Mouse (Mus musculus): Measurements from ENCODE around the gene Treml4. TPM values are rescaled to one million over a fixed set of nuclear protein-coding genes. Genes with fewer than 3 reads are reported as not detected.

The Treml4 gene
- polyA plus RNA-seq, 1 experiment, result 0.92 TPM

DNA sequence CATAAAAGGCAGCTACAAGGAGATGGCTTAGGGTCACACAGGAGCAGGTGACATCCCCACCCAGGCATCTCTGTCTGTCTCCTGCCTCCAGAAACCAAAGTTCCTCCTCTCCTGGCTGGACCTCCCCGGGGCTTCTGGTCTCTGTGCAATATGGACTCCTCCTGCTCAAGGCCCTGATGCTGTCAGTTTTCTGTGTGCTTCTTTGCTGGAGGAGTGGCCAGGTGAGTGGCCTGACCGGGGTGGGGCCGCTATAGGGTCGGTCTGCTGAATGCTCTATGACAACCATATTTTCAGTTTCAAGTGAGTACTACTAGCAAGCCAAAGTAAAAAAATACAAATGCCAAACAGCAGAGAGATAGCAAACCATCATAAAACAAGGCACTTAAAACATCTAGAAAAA lies 8.5 kb downstream of the Treml4 start:
- no peaks in the 10 kb centered on the region for H3K4me1 ChIP-seq (ENCODE audit: control insufficient read depth, insufficient read depth, low read length)
- H3K36me3 ChIP-seq (ENCODE audit: control insufficient read depth, insufficient read depth, low read length), result no peaks in the 10 kb centered on the region
- 91% methylated on average over 4 of the region's 4 CpGs for WGBS
- H3K27me3 ChIP-seq (replicated peaks; ENCODE audit: control insufficient read depth, insufficient read depth, low read length), result no peaks in the 10 kb centered on the region
- TF ChIP-seq POLR2A (IDR thresholded peaks at IDR 0.05; ENCODE audit: low read depth, low read length) (no peak), CTCF (conservative IDR thresholded peaks at IDR 0.05; ENCODE audit: insufficient read depth, insufficient read length, low read depth, low read length) (no peak)
- H3K4me3 ChIP-seq (ENCODE audit: insufficient read depth, low read depth, low read length), result no peak overlapping the region
- no peak overlapping the region for H3K27ac ChIP-seq (ENCODE audit: insufficient read depth, low read depth, low read length)
- no peak for DNase-seq

DNA sequence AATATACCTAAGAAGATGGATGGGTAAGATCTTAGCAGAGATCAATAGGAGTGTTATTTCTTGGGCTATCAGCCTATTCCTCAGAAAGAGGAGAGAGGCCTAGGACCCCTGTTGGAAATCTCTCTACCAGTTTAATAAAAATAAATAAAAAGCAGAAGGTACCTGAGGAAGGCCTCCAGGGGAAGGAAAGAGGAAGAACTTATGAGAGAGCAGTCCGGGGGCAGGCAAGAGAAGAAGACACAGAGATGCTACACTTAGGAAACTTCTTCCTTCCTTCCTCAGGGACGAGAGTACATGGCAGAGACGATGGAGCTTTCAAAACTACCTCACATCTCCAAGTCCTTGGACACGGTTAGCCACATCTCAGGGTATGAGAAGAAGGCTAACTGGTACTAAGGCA lies 10.0 kb downstream of the Treml4 start:
- Histone ChIP-seq H3K36me3 (ENCODE audit: control insufficient read depth, insufficient read depth, low read length) (no peaks in the 10 kb centered on the region), H3K4me3 (ENCODE audit: insufficient read depth, low read depth, low read length) (no peak overlapping the region), H3K27ac (ENCODE audit: insufficient read depth, low read depth, low read length) (no peak overlapping the region), H3K4me1 (ENCODE audit: control insufficient read depth, insufficient read depth, low read length) (no peaks in the 10 kb centered on the region), H3K27me3 (replicated peaks; ENCODE audit: control insufficient read depth, insufficient read depth, low read length) (no peaks in the 10 kb centered on the region)
- TF ChIP-seq POLR2A (IDR thresholded peaks at IDR 0.05; ENCODE audit: low read depth, low read length) (no peak), CTCF (conservative IDR thresholded peaks at IDR 0.05; ENCODE audit: insufficient read depth, insufficient read length, low read depth, low read length) (no peak)
- no peak for DNase-seq
- 73% methylated on average over 4 of the region's 4 CpGs for WGBS

DNA sequence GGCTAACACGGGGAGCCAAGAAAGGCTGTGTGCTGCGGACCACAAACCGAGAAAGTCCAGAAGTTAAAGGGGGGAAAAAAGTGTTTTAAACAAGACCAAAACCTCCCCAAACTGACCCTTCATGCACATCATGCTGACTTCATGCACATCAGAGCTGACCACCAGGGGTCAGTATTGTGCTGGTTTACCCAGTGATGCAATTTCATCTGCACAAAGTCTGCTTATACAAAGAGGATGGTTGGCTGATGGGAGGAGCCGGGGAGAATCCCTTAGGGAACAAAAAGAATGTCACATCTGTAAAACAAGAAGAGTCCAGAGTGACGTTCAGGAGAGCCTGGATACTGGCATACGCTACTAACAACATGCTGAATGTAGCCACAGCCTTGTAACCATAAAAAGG lies 10.8 kb downstream of the Treml4 start:
- H3K36me3 ChIP-seq (ENCODE audit: control insufficient read depth, insufficient read depth, low read length), result no peaks in the 10 kb centered on the region
- WGBS, result 33% methylated on average over 6 of the region's 6 CpGs
- no peak overlapping the region for H3K4me3 ChIP-seq (ENCODE audit: insufficient read depth, low read depth, low read length)
- no peaks in the 10 kb centered on the region for H3K27me3 ChIP-seq (replicated peaks; ENCODE audit: control insufficient read depth, insufficient read depth, low read length)
- peak; percentile 80 for DNase-seq
- H3K4me1 ChIP-seq (ENCODE audit: control insufficient read depth, insufficient read depth, low read length), result no peaks in the 10 kb centered on the region
- TF ChIP-seq CTCF (conservative IDR thresholded peaks at IDR 0.05; ENCODE audit: insufficient read depth, insufficient read length, low read depth, low read length) (peak; percentile 85), POLR2A (IDR thresholded peaks at IDR 0.05; ENCODE audit: low read depth, low read length) (no peak)
- H3K27ac ChIP-seq (ENCODE audit: insufficient read depth, low read depth, low read length), result no peak overlapping the region

DNA sequence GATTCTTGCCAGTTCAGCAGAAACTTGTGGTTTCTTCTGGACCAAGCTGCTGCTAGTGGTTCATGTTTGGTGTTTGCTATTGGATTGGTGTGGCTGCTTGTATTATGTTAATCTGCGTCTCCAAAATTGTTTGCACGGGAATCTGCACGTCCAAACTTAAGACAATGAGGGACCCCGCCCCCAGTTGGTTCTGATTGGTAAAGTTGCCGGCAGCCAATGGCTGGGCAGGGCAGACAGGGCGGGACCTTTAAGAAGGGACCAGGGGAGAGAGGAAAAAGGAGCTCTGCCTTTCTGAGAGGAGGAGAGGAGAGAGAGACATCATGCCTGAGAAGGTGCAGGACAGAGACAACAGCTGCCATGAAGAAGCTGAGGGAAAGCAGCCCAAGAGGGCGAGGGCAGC lies 11.6 kb downstream of the Treml4 start:
- no peak overlapping the region for H3K4me3 ChIP-seq (ENCODE audit: insufficient read depth, low read depth, low read length)
- no peak overlapping the region for H3K27ac ChIP-seq (ENCODE audit: insufficient read depth, low read depth, low read length)
- H3K36me3 ChIP-seq (ENCODE audit: control insufficient read depth, insufficient read depth, low read length), result no peaks in the 10 kb centered on the region
- no peak for DNase-seq
- 59% methylated on average over 7 of the region's 7 CpGs for WGBS
- TF ChIP-seq POLR2A (IDR thresholded peaks at IDR 0.05; ENCODE audit: low read depth, low read length) (no peak), CTCF (conservative IDR thresholded peaks at IDR 0.05; ENCODE audit: insufficient read depth, insufficient read length, low read depth, low read length) (no peak)
- H3K27me3 ChIP-seq (replicated peaks; ENCODE audit: control insufficient read depth, insufficient read depth, low read length), result no peaks in the 10 kb centered on the region
- H3K4me1 ChIP-seq (ENCODE audit: control insufficient read depth, insufficient read depth, low read length), result no peaks in the 10 kb centered on the region

DNA sequence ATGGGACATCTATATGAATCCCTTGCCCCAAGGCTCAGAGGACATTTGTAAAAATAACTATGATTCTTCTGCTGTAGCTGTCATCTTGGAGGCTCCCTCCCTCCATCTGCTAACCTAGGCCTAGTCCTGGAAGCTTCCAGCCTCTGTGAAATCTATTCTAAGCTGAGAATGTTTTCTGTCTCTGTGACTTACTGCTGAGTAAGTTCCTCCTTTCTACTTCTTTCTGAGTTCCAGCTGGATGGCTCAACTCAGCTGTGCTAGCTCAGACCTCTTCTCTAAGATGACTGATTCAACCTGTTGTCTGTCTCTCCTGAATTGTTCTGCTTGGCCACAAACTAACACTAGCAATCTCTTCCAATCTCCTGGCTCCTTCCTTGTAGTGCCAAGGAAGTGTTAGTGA lies 14.3 kb downstream of the Treml4 start:
- Histone ChIP-seq H3K27ac (ENCODE audit: insufficient read depth, low read depth, low read length) (no peak overlapping the region), H3K4me3 (ENCODE audit: insufficient read depth, low read depth, low read length) (no peak overlapping the region), H3K4me1 (ENCODE audit: control insufficient read depth, insufficient read depth, low read length) (no peaks in the 10 kb centered on the region), H3K36me3 (ENCODE audit: control insufficient read depth, insufficient read depth, low read length) (no peaks in the 10 kb centered on the region), H3K27me3 (replicated peaks; ENCODE audit: control insufficient read depth, insufficient read depth, low read length) (no peaks in the 10 kb centered on the region)
- no peak for DNase-seq
- TF ChIP-seq CTCF (conservative IDR thresholded peaks at IDR 0.05; ENCODE audit: insufficient read depth, insufficient read length, low read depth, low read length), result no peak
- TF ChIP-seq POLR2A (IDR thresholded peaks at IDR 0.05; ENCODE audit: low read depth, low read length), result no peak

DNA sequence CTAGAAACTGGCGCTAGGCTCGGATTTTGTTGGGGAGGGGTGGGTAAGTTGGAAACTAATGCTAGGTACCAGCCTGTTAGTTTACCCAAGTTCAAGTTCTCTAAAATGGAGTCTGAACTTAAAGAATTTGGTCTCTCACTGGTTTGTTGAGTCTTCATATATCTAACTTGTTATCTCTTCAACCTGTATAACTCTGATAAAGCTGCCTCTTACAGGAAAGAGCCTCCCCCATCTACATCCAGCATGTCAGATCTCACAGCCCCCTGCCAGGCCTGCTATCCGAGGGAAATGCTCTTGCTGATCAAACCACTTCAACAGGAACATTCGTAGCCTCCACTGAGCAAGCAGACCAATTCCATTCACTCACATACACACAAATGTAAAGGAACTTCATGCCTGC lies 14.9 kb downstream of the Treml4 start:
- Histone ChIP-seq H3K27me3 (replicated peaks; ENCODE audit: control insufficient read depth, insufficient read depth, low read length) (no peaks in the 10 kb centered on the region), H3K27ac (ENCODE audit: insufficient read depth, low read depth, low read length) (no peak overlapping the region), H3K4me1 (ENCODE audit: control insufficient read depth, insufficient read depth, low read length) (no peaks in the 10 kb centered on the region), H3K4me3 (ENCODE audit: insufficient read depth, low read depth, low read length) (no peak overlapping the region), H3K36me3 (ENCODE audit: control insufficient read depth, insufficient read depth, low read length) (no peaks in the 10 kb centered on the region)
- DNase-seq, result no peak
- WGBS, result 90% methylated on average over 4 of the region's 4 CpGs
- TF ChIP-seq POLR2A (IDR thresholded peaks at IDR 0.05; ENCODE audit: low read depth, low read length), result no peak
- no peak for TF ChIP-seq CTCF (conservative IDR thresholded peaks at IDR 0.05; ENCODE audit: insufficient read depth, insufficient read length, low read depth, low read length)

DNA sequence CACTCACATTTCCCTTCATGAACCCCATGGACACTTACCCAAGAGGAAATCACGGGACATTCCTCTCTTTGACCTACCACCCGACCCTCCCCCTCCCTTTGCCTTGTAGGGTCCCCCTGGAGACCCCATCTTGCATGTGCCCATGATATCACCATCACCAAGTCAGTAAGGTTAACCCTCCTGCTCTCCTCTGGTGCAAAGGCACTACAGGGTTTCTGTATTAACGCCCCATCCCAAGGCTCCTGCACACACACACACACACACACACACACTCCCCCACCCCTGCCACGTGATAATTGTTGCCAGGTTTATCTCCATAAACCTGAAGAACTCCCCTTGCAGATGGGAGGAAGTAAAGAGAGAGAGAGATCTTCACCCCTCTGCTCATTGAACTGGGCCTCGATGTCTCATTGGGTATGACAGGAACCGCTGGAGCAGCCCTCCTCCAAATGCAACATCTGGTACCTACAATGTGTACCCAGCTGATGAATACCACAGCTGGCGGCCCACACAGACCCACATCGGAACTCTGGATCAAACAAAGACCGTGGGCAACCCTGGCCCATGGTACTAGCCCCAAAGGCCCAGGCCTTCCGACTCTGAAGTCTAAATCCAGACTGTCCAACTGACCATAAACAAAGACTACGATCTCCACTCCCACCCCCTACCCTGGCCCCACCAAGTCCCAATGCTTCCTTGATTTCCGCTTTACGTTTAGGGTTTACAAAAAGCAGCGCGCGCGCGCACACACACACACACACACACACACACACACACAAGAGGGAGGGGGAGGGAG lies 17.0 kb downstream of the Treml4 start:
- TF ChIP-seq POLR2A (IDR thresholded peaks at IDR 0.05; ENCODE audit: low read depth, low read length) (no peak), CTCF (conservative IDR thresholded peaks at IDR 0.05; ENCODE audit: insufficient read depth, insufficient read length, low read depth, low read length) (no peak)
- Histone ChIP-seq H3K27me3 (replicated peaks; ENCODE audit: control insufficient read depth, insufficient read depth, low read length) (no peaks in the 10 kb centered on the region), H3K27ac (ENCODE audit: insufficient read depth, low read depth, low read length) (no peak overlapping the region), H3K4me1 (ENCODE audit: control insufficient read depth, insufficient read depth, low read length) (no peaks in the 10 kb centered on the region), H3K4me3 (ENCODE audit: insufficient read depth, low read depth, low read length) (no peak overlapping the region), H3K36me3 (ENCODE audit: control insufficient read depth, insufficient read depth, low read length) (no peaks in the 10 kb centered on the region)
- no peak for DNase-seq
- WGBS, result 41% methylated on average over 18 of the region's 18 CpGs
